Mouse (Mus musculus) thymus, postnatal 14 days (tissue): ENCODE results near the gene C130074G19Rik.

Experiments used
- DNase-seq: peaks from one replicate; pipeline ENCODE4 v3.0.0; 2021

Gene C130074G19Rik

DNA sequence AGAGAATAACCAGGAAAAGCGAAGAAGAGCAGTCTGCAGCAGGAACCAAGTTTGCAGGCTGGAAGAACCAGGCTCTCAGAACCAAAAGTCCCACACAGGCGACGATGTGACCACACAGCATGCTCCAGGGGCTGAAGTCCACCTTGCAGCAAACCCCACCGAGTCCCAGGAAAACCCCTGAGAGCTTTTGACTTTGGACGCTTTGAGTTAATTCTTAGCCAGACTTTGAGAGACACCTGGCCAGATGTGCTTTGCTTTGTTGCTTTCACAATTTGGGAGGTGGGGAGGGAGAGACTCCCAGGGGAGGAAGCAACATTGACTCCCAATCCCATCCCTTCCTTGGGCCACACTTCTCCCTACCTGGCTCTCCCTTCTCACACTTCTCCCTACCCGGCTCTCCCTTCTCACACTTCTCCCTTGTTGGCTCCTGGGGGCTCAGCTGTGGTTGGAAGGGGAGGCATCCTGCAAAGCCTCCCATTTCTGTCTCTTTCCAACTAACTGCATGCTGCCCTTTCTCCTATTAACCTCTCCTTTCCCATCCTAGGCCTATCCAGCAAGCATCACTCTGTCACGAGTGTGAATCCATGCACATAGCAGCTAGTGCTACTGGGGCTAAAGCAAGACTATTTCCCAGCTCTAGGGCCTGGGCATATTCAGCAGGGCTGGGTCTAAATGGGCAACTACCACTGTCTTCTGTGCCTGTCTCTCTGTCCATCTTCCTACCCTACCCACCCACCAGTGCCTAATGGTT, 10.8 kb downstream of the C130074G19Rik start:
- no peak for DNase-seq

GRCm38 (mm10) chr1:184871506-184871905, 11.5 kb downstream of the C130074G19Rik start:
- no peak for DNase-seq

DNA sequence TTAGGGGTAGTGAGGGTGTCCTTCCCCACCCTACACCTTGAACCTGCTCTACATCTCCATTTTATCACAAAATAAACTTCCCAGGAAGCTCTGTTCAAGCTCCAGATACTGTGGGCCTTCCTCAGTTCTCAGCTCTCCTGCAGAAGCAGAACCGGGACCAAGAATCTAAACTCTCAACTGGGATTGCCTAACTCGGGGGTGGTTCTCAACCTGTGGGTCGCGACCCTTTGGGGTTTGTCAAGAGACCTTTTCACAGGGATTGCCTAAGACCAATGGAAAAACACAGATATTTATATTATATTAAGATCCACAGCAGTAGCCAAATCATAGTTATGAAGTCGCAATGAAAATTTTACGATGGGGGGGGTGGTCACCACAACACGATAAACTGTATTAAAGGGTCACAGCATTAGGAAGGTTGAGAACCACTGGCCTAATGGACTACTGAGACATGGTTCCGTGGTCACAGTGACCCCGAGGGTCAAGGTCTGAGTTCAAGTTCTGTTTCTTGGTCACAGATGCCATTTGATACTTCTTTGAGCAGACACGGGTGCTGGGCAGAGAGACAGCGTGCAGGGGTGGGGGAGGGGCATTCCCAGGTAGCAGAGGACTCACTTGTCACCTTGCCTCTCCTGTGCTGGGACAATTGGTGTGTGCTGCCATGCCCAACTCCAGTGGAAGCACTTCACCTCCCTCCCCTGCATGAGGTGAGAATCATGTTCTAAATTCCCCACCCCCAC, 12.2 kb downstream of the C130074G19Rik start:
- no peak for DNase-seq

GRCm38 (mm10) chr1:184869939-184870565, 13.0 kb downstream of the C130074G19Rik start:
- DNase-seq: no peak

GRCm38 (mm10) chr1:184867640-184868120, 15.3 kb downstream of the C130074G19Rik start:
- DNase-seq: no peak

DNA sequence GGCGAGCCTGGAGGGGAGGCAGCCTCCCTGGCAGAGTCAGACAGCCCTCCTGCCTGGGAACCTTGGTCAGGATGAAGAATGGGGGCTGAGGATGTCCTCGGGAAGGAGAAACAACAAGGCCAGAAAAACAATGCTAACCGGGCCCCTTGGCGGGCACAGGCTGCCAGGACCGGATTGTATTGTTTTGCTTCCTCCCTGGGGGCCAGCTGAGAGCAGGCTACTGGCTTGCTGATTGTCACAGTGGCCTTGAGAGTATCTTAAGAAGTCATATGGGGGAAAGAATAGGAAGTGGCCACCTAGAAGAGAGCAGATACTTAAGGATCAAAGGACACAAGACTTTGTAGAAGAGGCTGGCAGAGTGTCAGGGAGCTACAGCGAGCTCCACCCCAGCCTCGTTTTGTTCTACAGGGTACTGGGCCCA, 18.6 kb downstream of the C130074G19Rik start:
- DNase-seq: no peak

DNA sequence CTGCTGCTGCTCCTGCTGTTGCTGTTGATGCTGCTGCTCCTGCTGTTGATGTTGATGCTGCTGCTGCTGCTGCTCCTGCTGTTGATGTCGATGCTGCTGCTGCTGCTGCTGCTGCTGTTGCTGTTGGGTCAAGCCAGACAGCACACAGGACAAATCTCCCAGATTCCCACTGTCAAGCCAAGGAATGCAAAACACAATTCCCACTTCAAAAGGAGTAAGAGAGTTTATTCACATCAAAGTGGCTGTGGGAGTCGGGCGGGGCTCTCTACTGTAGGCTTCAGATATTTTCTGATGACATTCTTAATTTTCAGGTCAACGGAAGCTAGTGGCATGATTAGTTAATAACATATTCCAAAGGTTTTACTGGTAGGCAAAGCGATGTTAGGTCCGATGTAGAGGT, 20.4 kb downstream of the C130074G19Rik start:
- DNase-seq: no peak

- no peak for DNase-seq
Measured at GRCm38 (mm10) chr1:184861551-184861950, 21.5 kb downstream of the C130074G19Rik start.

DNA sequence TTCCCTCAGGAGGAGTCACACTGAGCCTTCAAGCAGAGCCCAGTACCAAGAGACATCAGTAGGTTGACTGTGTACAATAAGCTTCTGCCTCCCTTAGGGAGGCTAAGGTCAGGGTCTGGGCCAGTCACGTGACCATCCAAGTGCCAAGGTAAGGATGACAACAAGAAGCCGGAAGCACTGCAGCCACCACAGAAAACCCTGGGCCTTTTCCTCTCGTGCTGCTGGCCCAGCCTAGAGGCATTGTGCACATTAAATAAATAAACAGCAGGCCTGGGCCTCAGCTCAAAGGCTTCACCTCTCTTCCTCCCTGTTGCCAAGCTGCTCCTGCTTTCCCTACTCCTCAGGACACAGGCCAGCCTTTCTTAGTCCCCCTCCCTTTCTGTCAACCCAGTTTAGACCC, 22.7 kb downstream of the C130074G19Rik start:
- DNase-seq: no peak

- no peak for DNase-seq
Measured at GRCm38 (mm10) chr1:184858253-184858652, 24.8 kb downstream of the C130074G19Rik start.

DNA sequence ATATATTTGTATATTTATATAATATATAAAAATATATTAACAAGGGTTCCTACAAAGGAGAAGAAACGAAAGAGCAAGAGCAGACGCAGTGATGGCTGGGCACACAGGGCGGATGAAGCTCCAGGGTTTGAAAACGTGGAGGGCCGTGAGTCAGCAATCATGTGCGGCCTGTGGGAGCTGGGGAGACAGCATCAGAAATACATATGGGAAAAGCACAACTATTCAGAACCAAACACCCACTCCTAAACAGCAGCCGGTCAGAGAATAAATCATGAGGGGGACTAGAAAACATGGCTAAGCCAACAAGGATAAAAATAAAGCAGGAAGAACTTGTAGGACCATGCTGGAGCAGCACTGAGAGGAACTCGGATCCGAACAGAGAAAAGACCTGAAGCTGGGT, 25.8 kb downstream of the C130074G19Rik start:
- DNase-seq: no peak

- DNase-seq: no peak
Measured at GRCm38 (mm10) chr1:184853922-184854321, 29.1 kb downstream of the C130074G19Rik start.

DNA sequence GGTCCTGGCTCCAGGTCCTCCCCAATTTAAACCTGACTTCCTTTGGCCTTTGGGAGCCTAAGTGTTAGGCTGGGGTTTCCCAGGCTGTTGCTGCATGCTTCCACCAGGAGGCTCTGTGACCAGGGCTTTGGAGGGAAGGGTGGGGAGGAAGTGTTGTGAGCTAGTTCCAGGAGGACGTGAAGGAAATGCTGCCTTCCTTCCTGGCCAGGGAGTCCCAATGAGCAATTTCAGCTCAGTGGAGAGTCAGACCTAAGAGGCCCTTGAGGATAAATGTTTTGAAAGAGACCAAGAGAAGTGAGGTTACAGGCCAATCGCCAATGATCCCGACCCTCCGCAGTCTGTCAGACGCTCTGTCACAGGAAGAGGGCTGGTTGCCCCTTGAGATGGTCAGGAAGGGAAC, 29.7 kb downstream of the C130074G19Rik start:
- DNase-seq: peak; percentile 76

DNA sequence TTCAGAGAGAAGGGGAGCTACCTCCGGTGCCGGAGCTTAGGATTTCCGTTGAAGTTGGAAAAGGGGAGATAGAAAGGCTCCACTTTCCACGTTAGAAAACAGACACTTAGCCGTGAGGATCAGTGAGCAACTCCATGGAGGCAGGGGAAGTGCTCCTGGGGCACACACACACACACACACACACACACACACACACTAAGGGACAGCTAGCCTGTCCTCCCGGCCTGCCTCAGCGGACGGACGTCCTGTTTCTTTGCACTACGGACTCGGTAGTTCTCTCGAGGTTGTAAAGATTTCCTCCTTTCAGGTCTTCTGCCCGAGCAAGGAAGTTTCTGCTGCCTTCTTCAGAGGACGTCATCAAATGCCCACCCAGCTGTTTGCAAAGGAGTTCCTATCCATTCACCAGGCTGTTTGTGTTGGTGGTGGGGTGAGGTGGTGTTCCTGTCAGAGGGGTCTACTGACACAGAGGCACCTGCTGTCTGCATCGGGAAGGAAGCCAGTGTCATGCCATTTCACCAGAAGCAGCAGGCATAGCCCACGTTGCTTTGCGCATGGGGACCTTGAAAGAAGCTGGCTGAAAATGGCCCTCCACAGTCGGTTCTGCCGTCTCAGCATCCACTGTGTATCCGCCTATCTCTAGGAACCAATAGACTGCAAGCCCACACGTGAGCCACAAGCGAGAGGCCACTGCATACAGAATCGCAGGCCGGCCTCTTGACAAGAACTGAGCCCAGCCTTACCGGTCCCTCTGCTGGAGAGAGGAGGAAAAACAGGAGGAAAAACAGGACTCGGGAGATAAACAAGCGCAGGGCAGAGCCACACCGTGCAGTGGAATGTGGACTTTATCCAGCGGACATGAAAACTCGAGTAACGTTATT, 31.0 kb downstream of the C130074G19Rik start:
- peak; percentile 67 for DNase-seq

DNA sequence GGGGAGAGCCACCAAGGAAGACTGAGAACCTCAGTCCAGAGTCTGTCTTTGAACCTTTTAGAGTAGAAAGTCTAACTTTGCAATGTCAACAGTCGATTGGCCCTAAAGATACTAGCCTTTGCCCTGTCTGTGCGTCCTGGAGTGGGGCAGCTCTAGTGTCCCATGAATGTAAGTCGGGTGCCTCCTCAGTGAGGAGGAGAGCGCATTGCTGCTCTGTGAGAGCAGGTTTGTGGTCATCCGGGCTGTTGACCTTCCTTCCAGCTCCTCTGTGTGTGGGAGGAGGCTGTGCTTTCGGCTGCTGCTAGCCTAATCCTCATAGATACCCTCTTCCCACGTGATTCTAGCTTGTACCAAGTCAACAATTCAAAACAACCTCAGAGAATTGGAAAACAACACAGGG, 31.9 kb downstream of the C130074G19Rik start:
- DNase-seq: no peak

DNA sequence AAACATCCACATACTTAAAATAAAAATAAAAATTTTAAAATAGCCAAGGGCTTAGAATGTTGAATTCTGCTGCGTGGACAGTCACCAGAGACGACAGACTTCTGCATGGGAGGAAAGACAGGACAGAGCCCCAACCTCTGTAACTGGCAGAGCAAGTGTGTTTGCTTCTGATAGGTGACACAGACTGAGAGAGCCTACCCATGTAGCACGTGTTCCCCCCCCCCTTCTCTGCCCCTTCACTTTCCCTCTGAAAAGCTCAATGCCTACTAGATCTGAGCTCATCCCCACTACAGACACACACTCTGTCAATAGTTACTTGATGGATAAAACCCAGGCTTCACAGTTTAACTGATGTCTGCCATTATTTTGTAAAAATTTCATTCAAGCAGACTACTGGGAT, 36.0 kb downstream of the C130074G19Rik start:
- DNase-seq: no peak

- DNase-seq: peak; percentile 19
Measured at GRCm38 (mm10) chr1:184846092-184846750, 36.8 kb downstream of the C130074G19Rik start, which contains the start of gene Marc2. Gene Marc2 (minus strand): TSS chr1:184846451.

DNA sequence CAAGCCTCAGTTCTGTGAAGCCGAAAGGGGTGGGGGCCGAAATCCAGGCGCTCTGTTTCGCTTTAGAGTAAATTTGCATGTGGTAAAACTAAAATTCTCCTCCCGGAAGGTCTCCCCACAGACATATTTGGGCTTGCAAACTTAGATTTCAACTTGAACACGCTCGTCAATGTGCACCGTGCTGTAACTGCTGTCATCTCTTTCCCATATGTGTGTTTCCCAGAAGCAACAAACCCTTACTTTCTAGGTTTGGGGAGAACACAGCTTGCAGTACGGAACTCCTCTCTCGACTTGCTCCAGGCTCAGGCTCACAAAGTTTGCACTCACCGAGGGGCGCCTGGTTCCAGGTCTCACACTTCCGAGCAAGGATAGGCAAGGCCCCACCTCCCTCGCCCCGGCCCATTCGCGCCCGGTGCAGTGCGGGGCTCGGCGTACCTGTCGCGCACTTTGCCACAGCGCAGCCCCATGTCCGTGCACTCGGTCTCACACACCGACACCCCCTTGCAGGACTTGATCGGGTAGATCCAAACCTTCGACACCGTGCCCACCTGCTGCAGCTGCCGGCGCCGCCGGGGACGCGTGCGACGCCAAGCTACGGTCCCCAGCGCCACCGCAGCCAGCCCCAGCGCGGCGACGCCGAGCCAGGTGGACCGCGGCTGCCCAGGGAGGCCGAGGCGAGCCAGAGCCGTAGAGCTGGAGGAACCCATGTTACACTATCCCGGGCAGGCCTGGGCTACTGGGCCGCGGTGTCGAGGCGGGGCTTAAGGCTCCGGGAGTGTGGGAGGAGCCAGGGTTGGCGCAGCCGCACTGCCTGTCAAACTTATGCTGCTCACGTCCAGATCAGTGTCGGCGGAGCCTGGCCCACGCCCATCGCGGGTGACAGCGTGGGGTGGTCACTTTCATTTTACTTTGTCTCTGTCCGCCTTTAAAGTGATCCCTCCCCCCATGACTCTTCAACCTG, 37.6 kb downstream of the C130074G19Rik start:
- DNase-seq: peak; percentile 86

DNA sequence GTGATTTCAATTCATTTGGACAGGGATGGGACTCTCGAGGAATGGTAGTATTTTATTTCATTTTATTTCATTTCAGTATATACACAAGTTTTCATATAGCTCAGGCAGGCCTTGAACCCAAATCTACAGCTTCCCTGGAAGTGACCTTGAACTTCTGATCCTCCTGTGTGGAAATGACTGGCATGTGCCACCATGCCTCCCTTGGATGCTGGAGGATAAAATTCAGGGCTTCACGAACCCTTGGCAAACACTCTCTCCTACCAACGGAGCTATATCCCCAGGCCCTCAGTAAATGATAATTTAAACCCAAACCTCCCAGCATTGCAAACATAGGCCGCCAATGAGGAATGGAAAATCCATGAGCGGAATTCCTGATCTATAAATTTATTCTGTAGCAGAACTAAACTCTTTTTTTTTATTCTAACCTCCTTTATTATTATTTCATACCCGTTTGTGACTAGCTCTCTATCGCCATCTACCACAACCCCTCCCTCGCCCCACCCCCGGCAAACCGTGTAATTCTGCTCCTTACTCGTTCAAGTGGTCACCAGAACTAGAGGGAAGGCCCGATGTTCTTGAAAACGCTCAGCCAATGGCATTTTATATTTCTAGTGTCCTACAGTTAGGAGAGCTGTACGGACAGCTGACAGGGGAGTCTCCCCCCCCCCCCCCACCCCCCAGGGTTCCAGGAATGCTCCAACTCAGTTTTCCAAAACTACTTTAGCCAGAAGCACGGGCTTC, 38.5 kb downstream of the C130074G19Rik start:
- peak; percentile 47 for DNase-seq

GRCm38 (mm10) chr1:184837649-184838048, 45.4 kb downstream of the C130074G19Rik start:
- no peak for DNase-seq
